Mouse (Mus musculus) bone marrow macrophage, adult 2 months (primary cell): Measurements from ENCODE around the gene BC048403. TPM values are rescaled to one million over a fixed set of nuclear protein-coding genes. Genes with fewer than 3 reads are reported as not detected.

Experiments used
- H3K27ac ChIP-seq: 2 replicates; pipeline ENCODE4 v1.5.1; 2012; ENCODE audit warnings: low read depth, low read length; ENCODE audit not compliant: insufficient read depth
- H3K4me1 ChIP-seq: 2 replicates; pipeline ENCODE4 v1.6.1; 2012; ENCODE audit warnings: low read length; ENCODE audit not compliant: control insufficient read depth, insufficient read depth
- H3K4me3 ChIP-seq: 2 replicates; pipeline ENCODE4 v1.5.1; 2012; ENCODE audit warnings: mild to moderate bottlenecking, low read length, moderate library complexity; ENCODE audit not compliant: insufficient read depth
- CTCF ChIP-seq: IDR thresholded peaks from 2 replicates; pipeline ENCODE4 v1.5.1; 2012; ENCODE audit warnings: low read depth, mild to moderate bottlenecking, low read length, moderate library complexity
- POLR2A ChIP-seq: IDR thresholded peaks from 2 replicates; pipeline ENCODE4 v1.6.1; 2012; ENCODE audit warnings: mild to moderate bottlenecking, low read depth, low read length, borderline replicate concordance
- polyA plus RNA-seq: library from polyadenylated mRNA; stranded (reverse); fragments of >200 nt; gene quantifications from 2 replicates; pipeline ENCODE4 v1.2.4, GENCODE M21; 2012; ENCODE audit not compliant: missing spikeins, insufficient read depth, insufficient read length

Gene BC048403
- polyA plus RNA-seq = 4.8 and 7.5 TPM in 2 replicates

DNA sequence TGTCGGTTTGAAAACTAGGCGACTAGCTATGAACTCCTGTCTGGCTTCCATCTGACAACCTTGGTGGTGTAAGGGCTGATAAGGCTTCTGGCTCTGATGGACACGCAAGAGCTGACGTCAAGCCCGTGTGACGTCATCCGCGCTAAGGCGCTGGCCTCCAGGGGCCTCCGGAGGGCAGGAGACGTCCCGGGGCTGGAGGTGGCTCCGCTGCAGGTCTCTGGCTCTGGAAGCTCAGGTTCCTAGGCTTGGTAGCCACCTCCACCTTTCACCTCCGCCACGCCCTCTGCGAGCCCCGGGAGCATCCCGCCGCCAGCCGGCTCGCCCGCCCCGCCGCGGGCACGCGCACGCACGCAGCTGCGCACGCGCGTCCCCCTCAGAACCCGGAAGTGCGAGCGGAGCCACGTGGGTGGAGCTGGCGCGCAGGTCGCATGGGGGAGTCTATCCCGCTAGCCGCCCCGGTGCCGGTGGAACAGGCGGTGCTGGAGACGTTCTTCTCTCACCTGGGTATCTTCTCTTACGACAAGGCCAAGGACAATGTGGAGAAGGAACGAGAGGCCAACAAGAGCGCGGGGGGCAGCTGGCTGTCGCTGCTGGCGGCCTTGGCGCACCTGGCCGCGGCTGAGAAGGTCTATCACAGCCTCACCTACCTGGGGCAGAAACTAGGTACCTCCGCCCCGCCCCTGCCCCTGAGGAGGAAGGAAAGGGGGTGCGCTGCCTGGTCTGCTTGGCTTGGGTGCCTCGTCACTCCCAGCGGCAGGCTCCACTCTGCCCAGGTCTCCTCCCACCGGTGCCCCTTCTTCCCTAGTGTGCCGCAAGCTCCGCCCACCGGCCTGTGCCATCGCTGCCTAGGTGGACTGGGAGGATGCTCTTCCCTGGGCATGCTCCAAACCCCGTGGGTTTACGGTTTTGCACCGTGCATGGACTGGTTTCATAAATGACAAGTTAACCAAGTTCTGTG lies at the start of gene BC048403:
TSS of gene BC048403 (plus strand) at position 390 of the 958 bp plus-strand sequence.
- TF ChIP-seq CTCF (no peak), POLR2A (no peak)
- H3K27ac ChIP-seq = no peak within 1 kb of the TSS
- peak within 1 kb of the TSS; percentile 90 for H3K4me3 ChIP-seq
- peaks cover 2% of the 10 kb centered on the region; the same call in 1 of the 2 replicates for H3K4me1 ChIP-seq

DNA sequence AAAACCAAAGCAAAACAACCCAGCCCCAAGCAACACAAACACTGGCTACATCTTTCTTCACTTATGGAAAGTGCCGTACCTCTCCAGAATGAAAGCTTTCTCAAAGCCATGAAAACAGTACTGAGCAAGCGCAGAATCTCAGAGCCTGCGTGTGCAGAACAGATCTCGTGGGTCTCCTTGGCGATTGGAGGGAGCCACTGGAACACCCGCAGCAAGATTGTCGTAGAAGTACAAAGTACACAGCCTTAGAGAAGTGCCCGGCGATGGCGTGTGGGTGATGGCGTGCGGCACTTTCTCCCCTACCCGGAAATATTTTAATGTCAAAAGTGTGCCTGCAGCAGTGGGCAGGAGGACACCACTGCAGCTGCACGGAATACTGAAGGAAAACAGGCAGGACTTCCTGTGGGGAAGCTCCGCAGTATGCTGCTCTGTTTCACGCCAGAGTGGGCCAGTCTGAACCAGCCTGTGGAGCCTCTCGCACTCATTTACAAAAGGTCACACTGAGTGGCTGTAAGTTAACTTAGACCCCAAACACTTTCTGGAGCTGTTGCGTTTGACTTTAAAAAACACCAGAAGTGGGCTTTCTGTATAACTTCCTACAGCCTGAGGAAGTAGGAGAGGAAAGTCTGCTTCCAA lies 46.7 kb upstream of the BC048403 start:
- no peak for TF ChIP-seq POLR2A
- no peak for TF ChIP-seq CTCF
- peak overlapping the region; percentile 5; the same call in 1 of the 2 replicates for H3K4me3 ChIP-seq
- no peaks in the 10 kb centered on the region for H3K4me1 ChIP-seq
- no peak overlapping the region for H3K27ac ChIP-seq

DNA sequence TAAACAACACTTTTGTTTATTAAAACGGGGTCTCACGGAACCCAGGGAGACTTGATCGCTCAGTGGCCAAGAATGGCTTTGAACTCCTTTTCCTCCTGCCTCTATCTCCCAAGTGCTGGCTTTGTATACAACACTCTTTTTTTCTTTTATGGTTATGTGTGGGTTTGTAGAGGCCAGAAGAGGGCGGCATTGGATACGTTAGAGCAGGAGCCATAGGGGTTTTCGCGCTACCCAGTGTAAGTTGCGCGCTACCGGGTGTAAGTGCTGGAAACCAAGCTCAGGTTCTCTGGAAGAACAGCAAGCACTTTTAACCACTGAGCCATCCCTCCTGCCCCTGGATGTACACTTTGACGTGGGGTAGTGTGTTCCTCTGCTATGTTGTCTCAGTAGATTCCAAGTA lies 45.2 kb upstream of the BC048403 start:
- Histone ChIP-seq H3K4me3 (no peak overlapping the region), H3K27ac (no peak overlapping the region), H3K4me1 (no peaks in the 10 kb centered on the region)
- TF ChIP-seq POLR2A (no peak), CTCF (no peak)

DNA sequence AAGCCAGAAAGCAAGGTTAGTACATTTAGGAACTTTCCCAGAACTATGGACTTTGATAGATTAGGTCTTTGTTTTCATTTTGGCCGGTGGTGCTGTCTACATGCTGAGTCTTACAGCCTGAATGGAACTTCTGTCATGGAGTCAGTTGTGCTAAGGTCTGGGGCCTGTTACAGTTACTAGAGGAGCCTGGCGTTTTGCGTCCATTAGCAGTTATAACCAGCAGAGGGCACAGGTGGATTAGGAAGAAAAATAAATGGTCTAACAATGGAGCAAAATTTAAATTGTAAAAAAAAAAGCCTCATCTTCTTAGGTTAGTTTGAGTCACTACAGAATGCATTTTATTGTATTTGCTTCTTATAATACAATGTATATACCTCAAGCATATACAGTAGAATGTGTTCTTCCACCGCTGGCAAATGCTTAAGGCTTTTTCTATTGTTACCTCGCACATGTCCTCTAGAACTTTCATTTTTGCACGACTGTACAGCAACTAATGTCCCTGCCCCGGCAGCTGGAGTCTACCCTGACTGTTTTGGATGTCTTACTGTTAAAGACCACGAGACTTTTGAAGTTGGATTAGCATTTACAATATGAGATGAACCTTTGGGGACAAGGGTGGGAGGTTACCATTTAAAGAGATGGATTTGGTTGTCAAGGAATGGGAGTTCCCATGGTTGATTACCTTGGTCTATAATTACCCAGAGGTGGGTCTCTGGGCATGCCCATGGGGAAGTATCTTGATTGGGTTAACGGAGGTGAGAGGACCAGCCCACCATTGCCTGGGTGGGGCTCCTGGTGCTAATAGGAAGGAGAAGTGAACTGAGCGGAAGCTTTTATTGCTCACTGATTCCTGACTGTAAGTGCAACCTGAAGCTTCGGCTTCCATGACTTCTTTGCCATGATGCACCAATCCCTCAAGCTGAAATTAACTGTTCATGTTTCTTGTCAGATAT lies 38.2 kb upstream of the BC048403 start:
- Histone ChIP-seq H3K4me1 (peaks cover 2% of the 10 kb centered on the region; the same call in 1 of the 2 replicates), H3K4me3 (peak overlapping the region; percentile 34), H3K27ac (no peak overlapping the region)
- TF ChIP-seq POLR2A = no peak
- no peak for TF ChIP-seq CTCF

DNA sequence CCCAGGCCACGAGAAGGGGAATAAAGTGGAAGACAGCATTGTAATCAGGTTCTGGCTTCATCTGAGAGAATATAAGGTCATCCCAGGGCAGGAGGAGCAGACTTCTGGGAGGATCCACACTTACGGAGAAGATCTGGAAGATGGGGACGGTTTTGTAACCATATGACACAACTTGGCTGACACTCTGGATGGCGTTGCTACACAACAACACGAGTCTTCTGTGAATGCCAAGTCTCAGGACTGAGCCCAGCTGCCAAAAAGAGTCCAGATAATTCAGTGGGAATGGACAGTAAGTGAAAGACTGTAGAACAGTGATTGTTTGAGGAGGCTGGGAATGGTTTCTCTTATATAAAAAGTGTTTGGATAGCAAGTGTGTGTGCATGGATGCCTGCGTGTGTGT lies 36.1 kb upstream of the BC048403 start:
- no peak overlapping the region for H3K27ac ChIP-seq
- H3K4me1 ChIP-seq = peaks cover 2% of the 10 kb centered on the region; the same call in 1 of the 2 replicates
- TF ChIP-seq CTCF = no peak
- no peak for TF ChIP-seq POLR2A
- H3K4me3 ChIP-seq = no peak overlapping the region

DNA sequence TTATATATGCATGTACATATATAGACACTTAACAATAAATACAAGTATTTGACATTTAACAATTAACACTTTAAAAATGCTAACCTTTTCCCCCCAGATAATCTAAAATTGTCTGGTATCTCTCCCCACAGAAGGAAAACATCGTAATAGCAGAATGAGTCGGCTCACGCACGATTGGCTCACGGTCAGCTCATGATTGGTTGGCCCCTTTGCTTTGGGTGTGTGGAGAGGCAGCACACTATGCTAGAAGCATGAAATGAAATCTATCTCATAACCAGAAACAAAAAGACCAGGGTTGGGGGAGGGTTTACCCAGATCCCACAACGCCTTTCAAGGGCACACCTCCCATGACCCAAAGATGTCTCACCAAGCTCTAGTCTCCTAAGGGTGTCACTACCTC lies 34.9 kb upstream of the BC048403 start:
- Histone ChIP-seq H3K4me1 (peaks cover 2% of the 10 kb centered on the region; the same call in 1 of the 2 replicates), H3K27ac (no peak overlapping the region), H3K4me3 (no peak overlapping the region)
- TF ChIP-seq CTCF (no peak), POLR2A (no peak)

DNA sequence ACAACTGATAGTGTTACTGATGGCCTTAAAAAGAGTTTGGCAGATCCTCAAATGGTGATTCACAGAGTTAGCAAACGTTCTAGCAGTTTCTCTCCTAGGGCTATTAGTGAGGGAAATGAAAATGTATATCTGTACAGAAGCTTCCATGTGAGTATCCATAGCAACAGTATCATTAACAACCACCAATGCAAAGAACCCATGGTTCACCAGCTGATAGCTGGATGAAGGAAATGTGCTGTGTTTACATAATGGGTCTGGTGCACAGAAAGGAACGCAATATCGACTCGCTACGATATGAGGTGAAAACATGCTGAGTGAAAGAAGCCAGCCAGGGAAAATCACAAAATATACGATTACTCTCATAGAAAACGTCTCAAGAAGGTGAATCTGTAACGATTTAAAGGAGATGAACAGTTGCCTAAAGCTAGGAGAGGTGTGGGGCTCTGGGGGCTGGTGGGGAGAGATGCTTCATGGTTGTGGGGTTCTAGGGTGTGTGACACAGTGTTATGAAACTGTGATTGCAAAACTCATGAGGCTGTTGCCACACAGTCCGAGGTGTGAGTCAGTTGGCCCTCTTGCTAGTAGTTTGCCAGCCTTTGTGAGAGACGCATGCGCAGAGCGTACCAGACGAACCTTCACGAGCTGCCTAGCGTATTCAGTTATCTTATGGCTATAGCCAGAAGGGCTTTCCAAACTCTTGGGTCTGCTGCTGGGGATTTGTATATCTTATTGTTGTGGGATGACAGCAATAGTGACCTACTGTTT lies 34.2 kb upstream of the BC048403 start:
- Histone ChIP-seq H3K4me3 (no peak overlapping the region), H3K4me1 (peaks cover 2% of the 10 kb centered on the region; the same call in 1 of the 2 replicates), H3K27ac (no peak overlapping the region)
- no peak for TF ChIP-seq CTCF
- TF ChIP-seq POLR2A = no peak

DNA sequence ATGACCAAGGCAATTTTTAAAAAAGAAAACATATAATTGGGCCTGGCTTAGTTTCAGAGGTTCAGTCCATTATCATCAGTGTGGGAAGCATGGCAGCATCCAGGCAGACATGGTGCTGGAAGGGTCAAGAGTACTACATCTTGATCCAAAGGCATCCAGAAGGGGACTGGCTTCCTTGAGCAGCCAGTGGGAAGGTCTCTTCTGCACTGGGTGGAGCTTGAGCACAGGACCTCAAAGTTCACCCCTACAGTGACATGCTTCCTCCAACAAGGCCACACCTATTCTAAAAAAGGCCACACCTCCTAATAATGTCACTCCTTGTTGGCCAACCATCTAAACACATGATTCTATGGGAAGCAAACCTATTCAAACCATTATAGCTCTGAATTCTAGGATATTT lies 22.9 kb upstream of the BC048403 start:
- no peak overlapping the region for H3K4me3 ChIP-seq
- TF ChIP-seq POLR2A (no peak), CTCF (no peak)
- no peak overlapping the region for H3K27ac ChIP-seq
- no peaks in the 10 kb centered on the region for H3K4me1 ChIP-seq
